Mouse (Mus musculus) heart, postnatal 0 days (tissue): ENCODE results near the gene Cbfa2t3.

ENCODE experiments used
- CTCF ChIP-seq: IDR thresholded peaks from 2 replicates; pipeline ENCODE4 v1.5.1; 2016; ENCODE audit warnings: antibody characterized with exemption, control low read depth, low read depth
- EP300 ChIP-seq: IDR thresholded peaks from 2 replicates; pipeline ENCODE4 v1.6.1; 2016; ENCODE audit warnings: antibody characterized with exemption, low read depth

DNA sequence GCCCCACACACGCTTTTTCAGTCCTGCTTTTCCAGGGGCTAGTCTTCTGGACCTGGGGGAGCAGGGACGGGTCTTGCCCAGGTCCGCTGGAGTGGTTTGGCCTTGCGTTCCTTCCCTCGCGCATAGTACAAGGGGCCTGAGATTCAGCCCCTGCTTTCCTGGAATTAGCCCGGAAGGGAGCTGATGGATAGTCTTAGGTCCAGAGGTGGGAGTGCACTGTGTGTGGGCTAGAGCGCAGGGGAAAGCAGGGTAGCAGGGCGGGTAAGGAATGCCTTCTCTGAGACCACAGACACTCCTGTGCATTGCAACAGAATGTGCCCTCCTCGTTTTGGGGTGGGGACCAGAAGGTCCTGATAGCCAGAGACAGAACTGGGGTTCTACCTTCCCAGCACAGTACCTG is 121.8 kb downstream of the Cbfa2t3 start:
- TF ChIP-seq EP300 (no peak), CTCF (no peak)
